Mouse (Mus musculus) kidney, adult 11 months (tissue): ENCODE measurements around the gene Rorc.

Experiments
- DNase-seq: peaks from one replicate; pipeline ENCODE4 v3.0.0; 2022

Gene Rorc

GRCm38 (mm10) chr3:94377028-94377923 lies 4.7 kb downstream of the Rorc start:
- no peak for DNase-seq

GRCm38 (mm10) chr3:94379831-94380510 lies 7.4 kb downstream of the Rorc start:
- no peak for DNase-seq

GRCm38 (mm10) chr3:94382308-94382707 lies 9.7 kb downstream of the Rorc start:
- no peak for DNase-seq

GRCm38 (mm10) chr3:94383476-94383875 lies 10.9 kb downstream of the Rorc start:
- DNase-seq = no peak

GRCm38 (mm10) chr3:94386671-94387070 lies 14.1 kb downstream of the Rorc start:
- DNase-seq = no peak

- no peak for DNase-seq
These were observed 14.8 kb downstream of the Rorc start for GRCm38 (mm10) chr3:94387391-94387790.

GRCm38 (mm10) chr3:94388047-94388446 lies 15.5 kb downstream of the Rorc start:
- DNase-seq = no peak

- DNase-seq = no peak
These were observed 16.8 kb downstream of the Rorc start for GRCm38 (mm10) chr3:94389420-94389819.

GRCm38 (mm10) chr3:94391001-94391400 lies 18.4 kb downstream of the Rorc start:
- DNase-seq = no peak

- no peak for DNase-seq
These were observed 19.5 kb downstream of the Rorc start for GRCm38 (mm10) chr3:94392128-94392527.

- no peak for DNase-seq
These were observed 20.5 kb downstream of the Rorc start for GRCm38 (mm10) chr3:94393049-94393448.

- no peak for DNase-seq
These were observed 23.7 kb downstream of the Rorc start for GRCm38 (mm10) chr3:94396336-94396735.

- no peak for DNase-seq
These were observed 24.3 kb downstream of the Rorc start for GRCm38 (mm10) chr3:94396851-94397250.

GRCm38 (mm10) chr3:94398217-94398616 lies 25.6 kb downstream of the Rorc start, which contains the start of gene Lingo4:
Lingo4 (plus strand) TSS chr3:94398517.
- no peak for DNase-seq

- DNase-seq = no peak
These were observed 26.4 kb downstream of the Rorc start for GRCm38 (mm10) chr3:94398943-94399481.

GRCm38 (mm10) chr3:94399663-94400310 lies 27.2 kb downstream of the Rorc start:
- no peak for DNase-seq

GRCm38 (mm10) chr3:94402451-94402850 lies 29.9 kb downstream of the Rorc start:
- DNase-seq = no peak

GRCm38 (mm10) chr3:94404366-94405054 lies 31.9 kb downstream of the Rorc start:
- DNase-seq = no peak

GRCm38 (mm10) chr3:94405561-94405960 lies 33.0 kb downstream of the Rorc start:
- DNase-seq = peak; percentile 36

GRCm38 (mm10) chr3:94412530-94412929 lies 39.9 kb downstream of the Rorc start:
- no peak for DNase-seq

- peak; percentile 96 for DNase-seq
These were observed 40.6 kb downstream of the Rorc start, which contains the start of gene Tdrkh for GRCm38 (mm10) chr3:94413031-94413679. Tdrkh (plus strand) TSS chr3:94413273.

GRCm38 (mm10) chr3:94430980-94431379 lies 58.4 kb downstream of the Rorc start:
- no peak for DNase-seq
